Mouse (Mus musculus) retina, embryonic 14.5 days (tissue): ENCODE data around the gene Klrb1.

Source experiments
- DNase-seq: peaks from one replicate; pipeline ENCODE4 v3.0.0-alpha.2; 2015; ENCODE audit warnings: low spot score

Klrb1 gene

DNA sequence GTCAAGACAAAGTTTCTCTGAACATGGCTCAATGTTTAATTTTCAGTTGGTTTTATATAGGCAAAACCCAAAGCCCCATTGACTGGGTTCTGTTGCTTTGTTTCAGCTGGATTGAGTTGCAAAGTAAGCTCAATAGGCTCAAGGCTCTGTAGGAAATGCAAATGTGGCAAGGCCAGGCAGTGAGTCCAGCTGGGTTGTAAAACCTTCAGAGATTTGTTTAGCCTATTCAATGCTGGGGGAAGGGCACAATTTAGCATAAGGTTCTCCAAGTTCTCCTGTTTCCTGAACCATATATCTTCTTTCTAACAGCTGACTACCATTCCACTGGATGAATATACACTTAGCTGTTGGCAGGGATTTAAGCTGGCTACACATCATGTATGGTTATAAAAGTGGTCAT is 12.0 kb upstream of the Klrb1 start:
- DNase-seq: no peak

DNA sequence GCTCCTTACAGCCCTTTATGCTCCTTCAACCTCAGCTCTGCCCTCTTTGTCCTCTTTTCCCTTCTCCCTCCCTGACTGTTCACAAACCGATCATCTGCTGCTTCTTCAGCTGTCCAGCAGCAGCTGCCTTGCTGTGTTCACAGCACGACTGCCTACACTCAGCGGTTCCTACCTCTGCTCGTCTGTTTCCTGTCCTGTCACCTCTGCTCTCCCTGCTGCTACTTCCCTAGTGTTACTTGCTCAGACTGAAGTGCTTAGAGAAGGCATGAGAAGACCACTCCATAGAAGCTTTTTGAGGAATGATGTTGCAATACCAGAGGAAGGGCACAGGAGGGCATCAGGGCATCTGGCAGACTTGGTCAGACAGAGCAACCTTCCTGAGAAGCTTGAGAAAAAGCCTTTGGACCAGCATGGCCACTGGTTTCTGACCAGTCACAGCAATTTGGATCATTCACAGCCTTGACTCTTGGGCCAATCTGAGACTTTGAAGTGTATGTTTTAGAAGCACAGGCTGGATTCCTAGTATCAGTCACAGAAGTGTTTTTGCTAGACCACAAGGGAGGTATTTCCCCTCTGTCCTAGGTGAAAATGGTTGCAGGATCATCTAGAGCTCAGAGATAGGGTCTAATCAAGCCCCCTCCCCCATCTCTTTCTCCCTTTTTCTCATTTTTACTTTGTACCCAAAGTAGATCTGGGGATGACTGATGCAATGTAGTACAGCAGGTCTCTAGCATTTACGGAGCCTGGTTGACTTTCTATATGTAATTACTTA is 11.2 kb upstream of the Klrb1 start:
- DNase-seq: no peak

DNA sequence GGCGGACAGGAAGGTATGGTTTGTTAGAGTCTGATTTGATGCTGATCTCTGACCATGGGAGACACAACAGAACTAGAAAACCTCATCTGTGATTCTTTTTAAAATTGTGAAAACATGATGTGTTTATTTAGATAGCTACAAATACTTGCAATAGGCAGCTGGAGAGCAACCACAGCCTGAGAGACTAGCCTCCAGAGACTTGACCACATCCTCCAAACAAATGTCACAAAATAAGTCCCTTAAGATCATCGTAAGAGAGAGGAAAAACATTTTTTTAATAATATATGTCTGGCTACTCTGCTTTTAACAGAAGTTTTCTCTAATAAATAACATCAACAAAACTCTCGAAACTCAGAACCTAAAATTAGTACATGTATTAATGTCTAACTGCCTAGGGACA is 9.2 kb upstream of the Klrb1 start:
- DNase-seq: no peak

DNA sequence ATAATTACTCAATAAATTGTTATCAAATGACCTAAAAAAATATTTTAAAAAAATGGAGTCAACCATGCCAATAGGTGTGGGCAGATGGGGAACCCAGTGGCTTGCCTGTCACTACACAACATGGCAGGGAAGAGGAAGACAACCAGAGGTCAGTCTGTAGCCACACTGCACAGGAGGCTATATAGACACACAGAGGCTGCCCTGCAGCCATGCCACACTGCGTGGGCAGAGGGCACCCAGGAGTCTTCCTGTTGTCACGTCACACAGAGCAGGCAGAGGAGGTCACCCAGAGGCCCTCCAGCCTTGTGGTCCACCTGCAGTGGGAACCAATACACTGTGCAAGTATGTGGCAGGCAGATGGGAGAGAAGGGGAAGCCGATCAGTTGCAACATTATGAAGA is 21.2 kb downstream of the Klrb1 start:
- DNase-seq: no peak

DNA sequence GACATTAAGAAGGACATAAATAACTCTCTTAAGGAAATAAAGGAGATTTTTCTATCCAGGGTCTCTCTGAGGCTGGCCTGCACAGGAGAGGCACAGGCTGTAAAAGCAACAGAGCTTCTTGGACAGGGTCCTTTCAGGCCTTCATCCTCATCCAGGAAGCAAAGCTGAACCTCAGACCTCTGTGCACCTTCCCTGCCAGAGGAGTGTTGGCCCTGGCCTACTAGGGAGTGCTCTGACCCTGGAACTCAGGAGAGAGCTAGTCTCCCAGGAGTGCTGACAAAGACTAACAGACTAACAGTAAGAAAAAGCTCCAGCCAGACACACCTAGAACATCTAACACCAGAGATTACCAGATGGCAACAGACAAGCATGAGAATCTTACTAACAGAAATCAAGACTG is 43.3 kb downstream of the Klrb1 start:
- DNase-seq: no peak

DNA sequence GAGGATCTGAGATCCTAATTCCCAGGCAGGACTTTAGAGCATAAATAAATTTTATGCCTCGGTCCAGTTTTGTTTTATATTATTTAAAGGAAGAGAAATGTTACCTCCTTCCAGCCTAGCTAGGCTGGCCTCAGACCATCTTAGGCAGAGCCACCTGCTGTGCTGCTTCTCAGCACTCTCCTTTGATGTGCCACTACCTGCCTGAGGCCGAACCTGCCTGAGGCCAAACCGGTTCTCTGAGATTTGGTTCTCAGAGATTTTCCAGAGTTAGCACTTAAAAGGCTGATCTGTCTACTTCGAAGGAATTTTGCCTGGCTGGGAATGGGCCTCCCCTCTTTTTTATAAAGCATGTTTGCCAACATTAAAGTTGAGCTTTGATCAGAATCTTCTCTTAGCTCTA is 52.9 kb downstream of the Klrb1 start:
- no peak for DNase-seq

DNA sequence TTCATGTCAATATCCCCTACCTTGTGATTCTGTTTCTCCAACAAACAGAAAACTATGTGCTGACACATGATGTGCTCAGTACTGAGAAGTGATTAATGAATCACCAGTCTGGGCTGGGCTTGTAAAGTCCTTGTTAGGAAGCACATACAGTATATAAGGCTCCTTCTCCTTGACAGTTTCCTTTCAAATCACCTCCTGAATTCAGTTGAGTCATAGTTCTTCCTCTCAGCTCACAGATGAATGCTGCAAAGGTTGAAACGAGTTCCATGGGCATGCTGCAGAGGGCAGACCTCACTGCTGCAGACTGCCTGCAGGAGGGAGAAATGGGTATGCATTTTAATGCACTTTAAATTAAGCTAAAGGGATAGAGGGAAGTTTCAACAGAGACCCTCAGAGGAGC is 60.7 kb downstream of the Klrb1 start, which contains the start of gene Clec2h:
Gene Clec2h (plus strand): TSS at position 180 of the 400 bp plus-strand sequence.
- no peak for DNase-seq

DNA sequence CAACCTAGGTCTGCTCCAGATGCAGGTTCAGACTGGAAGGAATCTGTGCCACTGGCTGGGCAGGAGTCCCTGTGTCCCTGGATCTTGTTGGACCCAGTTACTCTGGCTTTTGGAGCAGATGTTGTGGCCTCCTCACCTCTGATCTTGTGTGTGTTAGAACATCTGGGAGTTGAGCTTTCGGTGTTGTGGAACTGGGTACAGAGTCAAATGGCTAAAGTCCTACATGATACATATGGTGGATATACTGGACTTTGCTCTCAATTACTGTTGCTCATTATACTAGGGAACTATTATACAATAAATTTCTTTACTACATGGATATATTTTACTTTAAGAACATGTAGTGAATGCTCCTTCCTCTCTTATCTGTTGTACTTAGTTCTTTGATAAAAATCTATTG is 61.6 kb downstream of the Klrb1 start:
- no peak for DNase-seq
